Mouse (Mus musculus) hindbrain, embryonic 12.5 days (tissue): ENCODE data around the gene Ksr1. TPM values are rescaled to one million over a fixed set of nuclear protein-coding genes. Genes with fewer than 3 reads are reported as not detected.
A peak's percentile ranks its signal among the peaks of the same experiment; 100 is the strongest.

ENCODE experiments used
- ATAC-seq: fragments of 200-750 bp; cut with Nextera tagmentation; 2 replicates; pipeline ENCODE4 v1.8.0; 2017; ENCODE audit warnings: moderate TSS enrichment; ENCODE audit not compliant: low FRiP score
- H3K27ac ChIP-seq: fragments of 300-500 bp; sonication (generic); 2 replicates; pipeline ENCODE4 v1.5.1; 2016; ENCODE audit warnings: mild to moderate bottlenecking
- H3K27me3 ChIP-seq: fragments of 300-500 bp; sonication (generic); 2 replicates; pipeline ENCODE4 v1.6.1; 2016; ENCODE audit warnings: mild to moderate bottlenecking
- H3K36me3 ChIP-seq: fragments of 300-500 bp; sonication (generic); 2 replicates; pipeline ENCODE4 v1.6.1; 2016; ENCODE audit warnings: mild to moderate bottlenecking
- H3K4me1 ChIP-seq: fragments of 300-500 bp; sonication (generic); 2 replicates; pipeline ENCODE4 v1.6.1; 2016
- H3K4me2 ChIP-seq: fragments of 300-500 bp; sonication (generic); replicated peaks from 2 replicates; pipeline ENCODE4 v1.6.1; 2016; ENCODE audit warnings: mild to moderate bottlenecking
- H3K4me3 ChIP-seq: fragments of 300-500 bp; sonication (generic); 2 replicates; pipeline ENCODE4 v1.5.1; 2016; ENCODE audit warnings: mild to moderate bottlenecking
- H3K9ac ChIP-seq: fragments of 300-500 bp; sonication (generic); 2 replicates; pipeline ENCODE4 v1.6.1; 2016; ENCODE audit warnings: mild to moderate bottlenecking, moderate library complexity
- H3K9me3 ChIP-seq: fragments of 300-500 bp; sonication (generic); replicated peaks from 2 replicates; pipeline ENCODE4 v1.6.1; 2016; ENCODE audit warnings: mild to moderate bottlenecking
- WGBS: fragments of 180-500 bp; shearing (Covaris S2); methylation state at CpG from one replicate; pipeline ENCODE4 v1.1.7; 2016; 5-methylcytosine and 5-hydroxymethylcytosine counted together
- polyA plus RNA-seq: library from polyadenylated mRNA; unstranded; fragments of >200 nt; fragmentation: Nextera tagmentation; extraction: Ambion mirVana; gene quantifications from 2 replicates; pipeline ENCODE4 v1.2.1, GENCODE M21; 2016

The Ksr1 gene
- polyA plus RNA-seq, 1 experiment from 2014 or later = 3.5 TPM

DNA sequence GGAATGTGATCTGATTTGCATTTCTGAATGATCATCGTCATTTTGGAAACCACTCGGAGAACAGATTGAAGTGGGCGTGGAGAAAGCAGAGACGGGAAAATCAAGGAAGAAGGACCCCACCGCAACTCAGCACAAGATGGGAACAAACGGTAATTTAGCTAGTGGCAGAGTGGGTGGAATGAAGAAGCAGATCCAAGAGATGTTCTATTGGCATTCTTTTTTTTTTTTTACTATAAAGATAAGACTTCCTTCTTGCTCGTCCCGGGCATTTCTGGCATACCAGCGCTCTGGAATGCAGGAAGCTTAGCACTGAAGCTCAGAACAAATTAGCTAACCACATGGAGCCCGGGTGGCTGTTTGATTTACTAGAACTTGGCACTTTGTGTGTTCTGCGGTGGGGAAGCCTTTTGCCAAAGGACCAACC, 63.2 kb downstream of the Ksr1 start:
- no peak for ATAC-seq

DNA sequence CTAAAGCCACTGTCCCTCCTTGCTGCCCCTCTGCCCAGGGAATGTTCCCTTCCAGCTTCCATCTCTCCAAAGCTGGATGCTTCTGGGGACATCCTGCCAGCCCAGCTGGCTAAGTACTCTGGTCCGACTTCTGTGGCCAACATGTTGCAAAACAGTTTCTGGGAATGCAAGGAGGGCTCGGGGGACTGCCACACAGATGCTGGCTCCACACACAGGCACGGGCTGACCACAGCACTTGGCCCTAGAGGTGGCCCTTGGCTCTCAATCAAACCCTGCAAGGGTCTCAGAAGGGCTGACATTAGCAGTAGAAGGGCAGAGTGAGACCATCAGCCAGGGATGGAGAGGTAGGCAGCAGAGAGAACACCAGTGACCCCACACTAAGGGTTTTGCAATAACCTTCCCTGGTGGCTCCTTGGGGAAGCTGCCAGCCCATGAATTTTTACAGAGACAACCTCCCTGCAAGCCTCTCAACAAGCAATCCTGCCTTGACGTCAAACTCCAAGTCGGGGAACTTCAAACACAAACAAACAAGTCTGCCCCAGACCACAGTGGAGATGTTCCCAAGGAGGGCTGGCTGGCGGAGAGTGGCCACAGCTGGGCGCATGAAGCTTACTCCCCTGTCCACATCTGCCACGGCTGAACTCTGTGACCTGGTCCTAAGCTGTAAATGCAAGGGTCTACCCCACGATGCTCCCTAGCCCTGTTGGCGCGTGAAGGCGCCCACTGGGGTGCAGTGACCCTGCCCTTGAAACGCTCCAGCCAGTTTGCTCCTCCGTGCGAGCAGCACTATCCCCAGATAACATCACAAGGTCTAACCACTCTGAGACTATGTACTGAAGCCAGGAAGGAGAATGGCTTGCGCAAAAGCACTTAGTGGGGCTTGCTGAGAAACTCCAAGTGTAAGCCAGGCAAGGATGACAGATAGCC, 65.0 kb downstream of the Ksr1 start:
- ATAC-seq = no peak

More for the DNA sequence above, 63.2 kb downstream of the Ksr1 start:
- Histone ChIP-seq H3K27ac (no peak overlapping the region), H3K4me1 (0 out of 2 replicates have a peak, but pooled peaks cover 7% of the 10 kb centered on the region), H3K4me2 (no peak overlapping the region), H3K9me3 (no peaks in the 10 kb centered on the region), H3K27me3 (no peaks in the 10 kb centered on the region), H3K36me3 (no peaks in the 10 kb centered on the region), H3K4me3 (no peak overlapping the region), H3K9ac (no peak overlapping the region)
- WGBS = 74% methylated on average over 11 of the region's 11 CpGs

DNA sequence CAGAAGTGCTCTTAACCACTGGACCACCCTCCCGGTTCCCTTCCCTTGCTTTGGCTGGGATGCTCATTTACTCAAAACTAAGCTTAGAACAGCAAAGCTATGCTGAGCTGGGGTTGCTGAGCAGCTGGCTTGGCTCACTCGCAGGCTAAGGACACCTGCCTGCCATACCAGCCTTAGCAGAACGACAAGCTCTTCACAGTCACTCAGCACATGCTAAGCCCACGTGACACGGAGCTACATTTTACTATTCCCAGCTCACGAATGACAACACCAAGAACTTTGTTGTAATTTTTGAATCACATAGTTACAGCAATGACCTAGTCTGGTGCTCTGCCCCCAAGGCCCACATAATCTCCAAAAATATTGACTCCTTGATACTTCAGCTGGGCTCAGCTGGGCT, 66.1 kb downstream of the Ksr1 start:
- Histone ChIP-seq H3K9me3 (no peaks in the 10 kb centered on the region), H3K27me3 (no peaks in the 10 kb centered on the region), H3K4me3 (no peak overlapping the region), H3K4me1 (peaks cover 13% of the 10 kb centered on the region; the same call in 1 of the 2 replicates), H3K9ac (no peak overlapping the region), H3K36me3 (no peaks in the 10 kb centered on the region), H3K27ac (no peak overlapping the region), H3K4me2 (no peak overlapping the region)
- ATAC-seq = no peak
- 88% methylated on average over 6 of the region's 6 CpGs for WGBS

More for the DNA sequence above, 65.0 kb downstream of the Ksr1 start:
- H3K27ac ChIP-seq = no peak overlapping the region
- no peak overlapping the region for H3K9ac ChIP-seq
- H3K4me2 ChIP-seq = no peak overlapping the region
- H3K27me3 ChIP-seq = no peaks in the 10 kb centered on the region
- no peak overlapping the region for H3K4me3 ChIP-seq
- peaks cover 10% of the 10 kb centered on the region; the same call in 1 of the 2 replicates for H3K4me1 ChIP-seq
- no peaks in the 10 kb centered on the region for H3K9me3 ChIP-seq
- WGBS = 72% methylated on average over 16 of the region's 16 CpGs
- H3K36me3 ChIP-seq = no peaks in the 10 kb centered on the region

DNA sequence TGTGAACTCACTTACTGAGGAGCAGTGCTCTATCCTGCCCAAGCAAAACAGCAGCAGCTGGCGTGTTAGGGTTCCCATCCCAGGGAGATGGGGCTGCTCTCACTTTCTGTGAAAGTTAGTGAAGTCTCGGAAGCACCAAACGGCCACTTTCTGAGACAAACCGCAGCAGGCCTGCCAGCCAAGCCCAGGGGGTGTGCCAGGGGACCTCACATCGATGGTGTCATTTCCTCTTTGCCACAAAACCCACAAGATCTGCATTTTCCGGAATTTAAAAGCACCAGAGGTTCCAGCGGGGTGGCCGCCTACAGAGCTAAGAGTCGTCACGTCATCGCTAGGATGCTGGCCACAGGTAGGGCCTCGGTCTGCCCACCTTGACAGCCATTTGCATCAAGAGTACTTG, 69.7 kb downstream of the Ksr1 start:
- H3K4me1 ChIP-seq = peaks cover 9% of the 10 kb centered on the region; the same call in 1 of the 2 replicates
- H3K4me3 ChIP-seq = no peak overlapping the region
- H3K27me3 ChIP-seq = no peaks in the 10 kb centered on the region
- H3K36me3 ChIP-seq = no peaks in the 10 kb centered on the region
- WGBS = 82% methylated on average over 12 of the region's 12 CpGs
- no peak overlapping the region for H3K27ac ChIP-seq
- no peaks in the 10 kb centered on the region for H3K9me3 ChIP-seq
- no peak overlapping the region for H3K4me2 ChIP-seq
- H3K9ac ChIP-seq = no peak overlapping the region
- ATAC-seq = no peak

DNA sequence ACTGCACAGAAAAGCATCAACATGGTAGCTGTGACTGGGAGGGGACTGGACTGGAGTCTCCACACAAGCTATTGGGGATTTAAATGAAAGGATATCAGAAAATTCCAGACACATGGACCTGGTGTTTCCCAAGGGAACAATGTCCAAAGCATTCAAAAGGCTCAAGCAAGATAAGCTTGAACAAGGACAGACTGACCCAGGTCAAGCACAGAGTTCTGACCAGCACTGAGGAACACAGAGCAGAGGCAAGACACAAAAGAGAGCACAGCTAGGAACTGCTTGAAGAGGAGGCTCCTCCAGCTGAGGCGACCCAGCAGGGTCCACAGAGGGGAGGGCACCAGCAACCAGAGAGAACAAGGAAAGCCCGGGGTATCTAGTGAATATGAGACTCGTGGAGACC, 71.2 kb downstream of the Ksr1 start:
- WGBS = 45% methylated on average over 3 of the region's 3 CpGs
- no peak overlapping the region for H3K27ac ChIP-seq
- peaks cover 13% of the 10 kb centered on the region for H3K4me1 ChIP-seq
- ATAC-seq = no peak
- no peak overlapping the region for H3K4me2 ChIP-seq
- no peaks in the 10 kb centered on the region for H3K36me3 ChIP-seq
- H3K27me3 ChIP-seq = no peaks in the 10 kb centered on the region
- H3K9me3 ChIP-seq = no peaks in the 10 kb centered on the region
- H3K9ac ChIP-seq = no peak overlapping the region
- H3K4me3 ChIP-seq = no peak overlapping the region

DNA sequence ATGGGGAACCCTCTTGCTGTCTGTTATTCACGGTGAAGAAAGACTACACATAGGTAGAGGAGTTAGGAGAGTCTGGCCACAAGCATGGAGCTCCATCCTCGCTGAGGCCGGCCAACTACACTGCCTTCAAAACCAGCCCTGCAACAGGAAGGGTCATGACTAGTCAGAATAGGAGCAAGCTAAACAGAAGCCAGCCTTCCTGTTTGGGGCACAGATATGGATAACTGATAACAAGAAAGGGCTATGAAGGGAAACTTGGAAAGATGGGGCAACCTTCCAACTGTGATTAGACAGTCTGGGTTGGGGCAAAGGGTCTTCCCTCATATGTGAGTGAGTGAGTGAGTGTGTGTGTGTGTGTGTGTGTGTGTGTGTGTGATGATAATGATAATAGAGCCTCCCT, 71.6 kb downstream of the Ksr1 start:
- H3K36me3 ChIP-seq = no peaks in the 10 kb centered on the region
- WGBS = 94% methylated on average over 3 of the region's 3 CpGs

DNA sequence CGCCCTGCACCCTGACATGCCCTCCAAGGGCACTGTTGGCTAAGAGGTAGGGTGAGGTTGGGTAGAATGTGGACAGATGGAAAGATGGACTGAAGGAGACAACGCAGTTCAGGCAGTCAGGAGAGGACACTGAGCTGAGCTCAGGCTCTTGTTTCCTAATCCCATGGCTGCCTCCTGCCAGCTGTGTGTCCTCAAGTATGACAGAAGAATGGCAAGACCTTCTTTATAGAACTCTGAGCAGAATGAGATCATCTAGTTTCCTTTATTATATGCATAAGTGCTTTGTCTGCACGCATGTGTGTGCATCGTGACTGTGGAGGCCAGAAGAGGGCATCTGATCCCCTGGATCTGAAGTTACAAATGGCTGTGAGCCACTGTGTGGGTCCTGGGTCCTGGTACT, 72.6 kb downstream of the Ksr1 start:
- Histone ChIP-seq H3K4me1 (peaks cover 23% of the 10 kb centered on the region), H3K9me3 (no peaks in the 10 kb centered on the region), H3K4me2 (no peak overlapping the region), H3K4me3 (no peak overlapping the region), H3K27me3 (no peaks in the 10 kb centered on the region), H3K9ac (no peak overlapping the region), H3K27ac (no peak overlapping the region), H3K36me3 (no peaks in the 10 kb centered on the region)
- no peak for ATAC-seq
- 94% methylated on average over 4 of the region's 4 CpGs for WGBS

More for the DNA sequence above, 71.6 kb downstream of the Ksr1 start:
- H3K4me2 ChIP-seq = no peak overlapping the region
- no peaks in the 10 kb centered on the region for H3K27me3 ChIP-seq
- no peaks in the 10 kb centered on the region for H3K9me3 ChIP-seq
- no peak for ATAC-seq
- no peak overlapping the region for H3K9ac ChIP-seq
- peaks cover 18% of the 10 kb centered on the region for H3K4me1 ChIP-seq
- no peak overlapping the region for H3K4me3 ChIP-seq
- no peak overlapping the region for H3K27ac ChIP-seq

DNA sequence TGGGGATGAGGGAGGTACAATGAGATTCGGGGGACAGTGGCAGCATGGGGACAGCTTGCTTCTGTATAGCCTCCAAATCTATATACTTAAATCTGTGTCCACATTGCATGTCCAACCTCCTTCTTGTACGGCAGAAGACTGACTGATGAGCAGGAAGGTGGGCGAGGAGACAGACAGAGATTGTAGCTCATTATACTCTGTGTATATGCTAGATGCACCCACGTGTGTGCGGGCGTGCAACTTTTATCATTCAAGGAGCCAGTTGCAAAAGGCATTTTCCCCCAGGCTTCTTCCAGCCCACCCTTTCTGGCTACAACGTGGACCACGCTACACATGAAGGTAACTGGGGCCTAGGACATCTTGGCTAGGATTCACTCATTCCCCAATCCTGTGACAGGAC, 74.1 kb downstream of the Ksr1 start:
- Histone ChIP-seq H3K4me3 (no peak overlapping the region), H3K4me1 (peaks cover 23% of the 10 kb centered on the region), H3K9ac (no peak overlapping the region), H3K27ac (no peak overlapping the region), H3K4me2 (no peak overlapping the region), H3K9me3 (no peaks in the 10 kb centered on the region), H3K27me3 (no peaks in the 10 kb centered on the region), H3K36me3 (no peaks in the 10 kb centered on the region)
- 94% methylated on average over 8 of the region's 8 CpGs for WGBS
- ATAC-seq = no peak

DNA sequence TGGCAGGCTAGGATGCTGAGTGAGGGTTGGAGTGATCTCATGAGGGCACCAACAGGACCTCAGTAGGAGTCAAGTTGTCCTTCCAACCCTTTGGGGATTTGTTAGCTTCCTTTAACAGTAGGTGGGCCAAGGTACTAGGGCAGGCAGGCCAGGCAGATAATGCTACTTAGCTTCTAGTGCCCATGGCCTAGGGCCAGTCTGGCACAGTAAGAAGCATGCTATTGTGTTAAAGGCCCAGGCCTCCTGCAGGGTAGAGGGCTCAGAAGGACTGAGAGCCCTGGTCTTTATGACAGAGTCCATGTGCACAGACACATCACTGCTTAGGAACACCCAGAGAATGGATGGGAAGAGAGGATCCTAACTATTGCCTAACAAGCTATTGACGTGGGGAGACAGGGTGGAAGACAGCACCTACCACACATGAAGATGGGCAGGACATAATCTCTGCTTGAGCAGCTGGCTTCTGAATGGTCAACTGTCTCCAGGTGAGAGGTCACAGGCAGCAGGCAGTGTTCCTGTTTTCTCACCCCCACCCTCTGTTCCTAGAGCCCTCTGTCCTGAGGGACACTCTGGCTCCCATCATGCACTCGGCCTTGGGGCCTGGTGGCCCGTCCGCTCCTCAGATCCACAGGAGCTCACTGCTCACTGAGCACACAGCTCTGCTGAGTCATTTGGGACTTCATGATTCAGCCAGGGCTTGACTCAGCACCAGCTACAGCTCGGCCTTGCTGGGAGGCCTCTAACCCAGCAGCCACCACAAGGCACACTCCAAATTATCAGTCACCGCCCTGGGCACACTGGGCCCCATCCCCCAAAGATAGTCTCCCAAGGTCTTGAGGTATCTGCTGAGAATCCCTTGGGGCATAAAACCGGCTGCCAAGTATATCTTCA, 74.9 kb downstream of the Ksr1 start:
- WGBS = 82% methylated on average over 7 of the region's 7 CpGs

DNA sequence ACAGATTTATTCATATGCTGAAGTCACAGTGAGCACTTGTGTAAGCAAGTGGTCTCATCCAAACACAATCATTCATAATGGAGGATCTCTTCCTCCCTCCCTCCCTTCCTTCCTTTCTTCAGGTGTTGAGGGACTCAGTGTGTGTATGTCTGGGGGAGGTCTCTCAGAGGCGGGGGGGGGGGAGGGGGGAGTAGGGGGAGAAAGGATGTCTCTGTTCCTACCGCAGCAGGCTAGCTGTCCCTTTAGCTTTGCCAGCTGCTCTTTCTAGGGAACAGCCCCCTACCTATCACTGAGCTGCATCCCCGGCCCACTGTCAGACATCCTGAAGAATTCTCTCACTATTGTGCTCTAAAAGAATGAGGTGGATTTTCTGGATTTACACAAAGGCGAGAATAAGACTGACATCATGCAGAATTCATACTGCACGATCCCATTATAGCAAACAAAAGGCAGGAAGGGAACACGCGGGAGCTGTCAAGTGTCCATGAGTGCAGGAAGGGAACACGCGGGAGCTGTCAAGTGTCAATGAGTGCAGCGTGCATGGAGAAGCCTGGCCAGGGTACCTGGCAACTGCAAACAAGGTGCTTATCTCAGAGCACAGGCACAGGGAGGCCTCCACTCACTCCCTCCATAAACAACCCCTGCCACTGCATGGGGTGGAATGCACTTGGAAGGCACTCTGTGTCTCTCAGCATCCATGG, 76.6 kb downstream of the Ksr1 start:
- Histone ChIP-seq H3K27ac (peak overlapping the region; percentile 40; the same call in 1 of the 2 replicates), H3K9ac (no peak overlapping the region)
- 44% methylated on average over 10 of the region's 10 CpGs for WGBS

More for the DNA sequence above, 74.9 kb downstream of the Ksr1 start:
- Histone ChIP-seq H3K4me3 (no peak overlapping the region), H3K36me3 (no peaks in the 10 kb centered on the region), H3K9ac (no peak overlapping the region), H3K9me3 (no peaks in the 10 kb centered on the region), H3K4me1 (peaks cover 21% of the 10 kb centered on the region), H3K27ac (0 out of 2 replicates have a peak overlapping the region, but pooled peaks have one; percentile 35), H3K4me2 (no peak overlapping the region), H3K27me3 (no peaks in the 10 kb centered on the region)
- ATAC-seq = peak; percentile 29; the same call in 1 of the 2 replicates

DNA sequence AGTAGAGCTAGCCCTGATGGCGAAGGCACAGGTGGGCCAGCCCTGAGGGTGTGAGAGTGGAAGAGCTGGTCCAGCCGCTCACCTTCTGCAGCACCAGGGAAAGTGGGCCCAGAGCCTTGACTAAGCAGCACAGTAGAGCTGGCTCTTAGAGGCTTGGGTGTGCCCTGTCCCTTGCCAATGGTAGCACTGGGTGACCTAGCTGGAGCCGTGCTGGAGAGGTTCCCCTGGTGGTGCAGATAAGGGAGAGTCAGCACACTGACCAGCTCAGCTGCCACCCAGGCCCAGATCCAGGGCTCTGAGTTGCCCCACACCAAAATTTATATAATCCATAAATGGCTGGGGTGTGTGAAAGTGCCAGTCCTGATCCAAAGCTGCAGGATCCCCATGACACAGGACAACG, 79.0 kb downstream of the Ksr1 start:
- no peak for ATAC-seq
- Histone ChIP-seq H3K4me3 (no peak overlapping the region), H3K27ac (no peak overlapping the region), H3K36me3 (no peaks in the 10 kb centered on the region), H3K4me2 (no peak overlapping the region), H3K9me3 (no peaks in the 10 kb centered on the region), H3K27me3 (no peaks in the 10 kb centered on the region), H3K9ac (no peak overlapping the region), H3K4me1 (peaks cover 29% of the 10 kb centered on the region)
- WGBS = 93% methylated on average over 4 of the region's 4 CpGs

More for the DNA sequence above, 76.6 kb downstream of the Ksr1 start:
- H3K4me1 ChIP-seq = peaks cover 27% of the 10 kb centered on the region
- H3K4me2 ChIP-seq = 0 out of 2 replicates have a peak overlapping the region, but pooled peaks have one; percentile 8
- no peaks in the 10 kb centered on the region for H3K9me3 ChIP-seq
- no peaks in the 10 kb centered on the region for H3K36me3 ChIP-seq
- H3K27me3 ChIP-seq = no peaks in the 10 kb centered on the region
- no peak overlapping the region for H3K4me3 ChIP-seq
- ATAC-seq = no peak

DNA sequence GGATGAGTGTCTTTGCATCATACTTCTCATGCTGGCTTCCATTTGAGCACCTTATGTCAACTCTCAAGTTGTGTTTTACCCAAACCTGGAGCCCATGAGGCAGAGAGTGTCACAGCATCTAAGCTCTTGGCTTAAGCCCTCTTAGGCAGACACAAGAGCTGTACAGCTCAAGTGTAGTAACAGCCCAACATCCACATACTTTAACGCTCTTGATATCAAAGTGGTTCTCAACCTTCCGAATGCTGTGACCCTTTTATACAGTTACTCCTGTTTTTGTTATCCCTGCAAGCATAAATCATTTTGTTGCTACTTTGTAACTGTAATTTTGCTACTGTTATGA, 80.0 kb downstream of the Ksr1 start:
- peaks cover 32% of the 10 kb centered on the region for H3K4me1 ChIP-seq

More for the DNA sequence above, 80.0 kb downstream of the Ksr1 start:
- Histone ChIP-seq H3K9me3 (no peaks in the 10 kb centered on the region), H3K27me3 (no peaks in the 10 kb centered on the region), H3K4me3 (no peak overlapping the region), H3K9ac (no peak overlapping the region), H3K4me2 (no peak overlapping the region), H3K36me3 (no peaks in the 10 kb centered on the region), H3K27ac (no peak overlapping the region)
- ATAC-seq = no peak
- 97% methylated on average over 2 of the region's 2 CpGs for WGBS
